Mouse (Mus musculus): ENCODE results near the gene Nova2.

The Nova2 gene

DNA sequence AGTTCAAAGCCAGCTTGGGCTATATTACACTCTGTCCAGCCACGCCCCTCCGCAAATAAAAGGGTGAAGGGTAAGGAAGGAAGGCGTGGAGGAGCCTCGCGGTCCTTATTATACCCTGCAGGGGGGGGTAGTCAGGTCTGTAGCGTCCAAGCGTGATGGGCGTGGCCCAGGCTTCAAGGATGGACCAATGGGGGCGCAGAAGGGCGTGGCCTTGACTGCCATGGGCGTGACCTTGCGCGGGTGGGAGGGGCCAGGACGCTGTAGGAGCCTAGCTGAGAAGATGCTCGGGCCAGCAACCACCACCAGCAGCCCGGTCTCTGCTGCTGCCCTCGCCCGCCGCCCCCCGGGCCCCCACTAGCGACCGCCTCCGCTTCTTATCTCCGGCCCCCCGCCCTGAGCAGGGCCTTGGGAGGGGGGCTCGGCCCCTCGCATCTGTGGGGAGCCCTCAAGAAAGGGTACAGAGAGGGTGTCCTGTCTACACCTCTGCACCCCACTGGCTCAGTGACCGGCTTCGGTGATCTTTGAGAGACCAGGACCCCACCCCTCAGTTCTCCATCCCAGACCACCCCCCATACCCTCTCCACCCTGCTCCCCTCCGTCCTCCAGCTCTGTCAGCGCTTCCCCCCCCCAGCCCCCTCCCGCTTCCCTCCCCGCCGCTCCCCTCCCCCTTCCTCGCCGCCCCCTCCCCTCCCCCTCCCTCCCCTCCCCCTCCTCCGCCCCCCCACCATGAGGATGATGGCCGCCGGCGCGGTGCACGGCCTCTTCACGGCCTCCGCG, at the start of gene Nova2:
Gene Nova2, plus strand, starts transcription at position 727 of the 777 bp plus-strand sequence.
- DNase-seq = peak; percentile 99

DNA sequence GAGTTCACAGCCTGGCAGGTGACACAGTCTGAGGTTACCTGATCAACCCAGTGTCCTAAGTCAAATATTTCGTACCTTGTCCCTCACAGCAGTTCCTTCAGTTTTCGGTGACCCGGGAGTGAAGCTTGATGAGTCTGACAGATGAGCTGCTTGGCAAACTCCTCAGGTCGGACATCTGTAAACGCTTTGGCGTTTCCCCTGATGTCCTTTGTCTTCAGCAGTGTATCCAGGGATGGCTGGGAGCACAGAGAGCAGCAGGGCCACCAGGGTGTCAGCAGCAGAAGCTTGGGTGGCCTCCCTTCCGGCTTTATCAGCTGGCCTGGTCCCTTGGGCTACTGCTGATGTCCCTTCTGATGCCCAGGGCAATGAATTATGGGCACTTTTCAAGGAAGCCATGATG, 47.0 kb upstream of the Nova2 start:
- no peak for DNase-seq

- peak in 1 of 2 experiments; percentile 1 for DNase-seq
Measured at GRCm38 (mm10) chr7:18883991-18884744, 41.5 kb upstream of the Nova2 start.

- DNase-seq = no peak
Measured at GRCm38 (mm10) chr7:18884745-18885422, 40.8 kb upstream of the Nova2 start.

GRCm38 (mm10) chr7:18886963-18887362, 38.7 kb upstream of the Nova2 start:
- DNase-seq = no peak

- DNase-seq = no peak
Measured at GRCm38 (mm10) chr7:18890848-18891247, 34.8 kb upstream of the Nova2 start.

DNA sequence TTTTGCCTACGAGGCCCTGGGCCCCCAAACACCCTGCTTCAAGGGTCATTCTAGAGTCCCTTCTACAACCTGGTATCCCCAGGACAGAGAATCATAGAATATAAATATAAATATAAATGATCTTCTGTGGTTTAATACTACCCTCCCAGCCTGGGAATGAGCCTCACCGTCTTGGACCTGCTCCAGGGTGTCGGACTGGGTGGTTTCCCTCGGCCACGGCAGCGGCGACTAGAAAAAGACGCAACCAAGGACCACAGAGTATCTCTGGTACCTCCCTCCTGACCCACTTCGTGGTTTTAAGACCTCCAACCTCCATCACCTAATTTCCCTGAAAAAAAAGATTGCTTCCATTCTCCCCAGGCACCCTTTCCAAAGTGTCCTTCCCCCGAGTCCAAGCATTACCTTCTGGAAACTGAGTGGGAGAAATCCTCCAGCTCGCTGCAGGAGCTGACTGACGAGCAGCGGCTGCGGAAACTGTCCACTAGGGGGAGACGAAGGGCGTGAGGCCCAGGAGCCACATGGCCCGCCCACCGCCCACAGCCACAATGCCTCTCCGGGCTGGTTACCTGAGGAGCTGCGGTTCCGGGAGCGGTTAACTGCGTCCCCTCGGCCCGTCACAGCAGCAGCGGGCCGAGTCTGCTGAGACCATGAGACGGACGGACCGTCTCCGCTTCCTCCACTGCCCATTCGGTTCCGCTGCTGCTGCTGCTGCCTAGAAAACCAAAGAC, 33.7 kb upstream of the Nova2 start:
- DNase-seq = peak; percentile 96 to 98

DNA sequence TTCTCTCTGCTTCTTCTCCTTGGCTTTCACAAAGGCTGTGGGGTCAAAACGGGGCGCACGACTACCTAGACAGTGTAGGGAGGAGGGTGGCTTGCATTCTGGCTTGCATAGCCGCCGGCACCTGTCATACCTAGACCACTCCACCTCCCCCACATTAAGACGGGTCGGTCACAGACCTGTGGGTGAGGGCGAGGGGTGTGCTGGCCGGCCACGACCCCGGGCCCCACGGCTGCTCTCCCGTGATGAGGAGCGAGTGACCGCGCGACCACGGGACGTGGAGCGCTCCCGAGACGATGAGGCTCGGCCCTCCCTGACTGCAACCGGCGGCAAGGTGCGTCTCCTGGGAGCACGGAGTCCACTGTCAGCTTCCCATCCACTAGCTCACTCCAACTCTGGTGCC, 32.7 kb upstream of the Nova2 start:
- DNase-seq = peak; percentile 26 to 44

DNA sequence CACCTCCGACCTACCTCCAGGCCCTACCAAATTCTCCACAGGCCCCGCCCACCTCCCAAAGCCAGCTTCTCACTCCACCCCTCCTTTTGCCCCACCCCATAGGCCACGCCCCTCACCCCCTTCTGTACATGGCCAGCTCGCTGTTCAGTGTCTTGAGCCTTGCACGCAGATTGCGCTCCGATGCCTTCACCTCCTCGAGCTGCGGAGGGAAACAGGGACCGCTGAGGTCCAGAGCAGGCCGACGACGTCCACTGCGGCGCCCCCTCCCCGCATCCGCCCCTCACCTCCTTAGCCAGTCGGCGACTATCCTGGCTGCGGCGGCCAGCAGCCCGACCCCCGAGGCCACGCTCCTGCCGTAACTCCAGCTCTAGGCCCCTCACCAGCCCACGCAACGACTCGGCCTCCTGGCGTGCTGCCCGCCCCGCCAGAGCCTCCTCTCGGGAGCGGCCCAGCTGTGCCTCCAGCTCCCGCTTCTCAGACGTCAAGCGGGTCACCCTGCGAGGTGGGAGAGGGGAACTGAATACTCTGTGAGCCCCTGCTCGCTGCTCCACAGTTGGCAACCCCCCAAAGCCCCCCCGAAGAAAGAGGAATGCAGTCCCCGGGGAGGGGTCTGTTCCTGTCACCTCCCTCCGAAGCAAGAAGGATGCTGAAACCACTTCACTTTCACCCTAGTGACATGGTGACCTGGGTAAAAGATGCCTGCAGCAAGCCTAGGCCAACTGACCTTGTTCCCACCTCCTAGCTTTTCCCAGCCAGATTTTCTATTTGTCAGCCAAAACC, 31.8 kb upstream of the Nova2 start:
- DNase-seq = peak; percentile 88 to 90

DNA sequence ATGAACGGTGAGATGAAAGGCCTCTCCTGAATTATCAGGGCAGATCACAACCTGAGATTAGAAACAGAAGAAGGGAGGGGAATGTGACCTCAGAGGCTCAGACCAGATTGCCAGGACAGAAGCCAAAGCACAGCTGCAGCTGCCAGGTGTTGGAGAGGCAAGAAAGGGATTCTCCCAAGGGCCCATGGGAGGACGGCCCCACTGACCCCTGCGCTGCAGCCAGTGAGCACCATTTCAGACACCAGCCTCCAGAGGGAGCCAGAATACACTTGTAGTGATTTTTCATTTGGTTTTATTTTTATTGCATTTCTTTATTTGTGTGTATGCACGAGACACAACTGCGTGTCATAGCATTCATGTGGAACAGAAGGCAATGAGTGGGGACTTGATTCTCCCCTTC, 29.2 kb upstream of the Nova2 start:
- DNase-seq = peak; percentile 77 to 82

GRCm38 (mm10) chr7:18900513-18900912, 25.2 kb upstream of the Nova2 start:
- DNase-seq = no peak

- DNase-seq = no peak
Measured at GRCm38 (mm10) chr7:18902486-18902885, 23.2 kb upstream of the Nova2 start.

GRCm38 (mm10) chr7:18904971-18905370, 20.7 kb upstream of the Nova2 start:
- DNase-seq = no peak

GRCm38 (mm10) chr7:18909797-18910196, 15.9 kb upstream of the Nova2 start:
- DNase-seq = no peak

- DNase-seq = peak; percentile 98
Measured at GRCm38 (mm10) chr7:18910241-18910831, 15.4 kb upstream of the Nova2 start, which contains the start of gene Ccdc61. TSS of gene Ccdc61 (minus strand) at chr7:18910415.

GRCm38 (mm10) chr7:18916254-18916653, 9.4 kb upstream of the Nova2 start:
- DNase-seq = peak; percentile 29 to 34

DNA sequence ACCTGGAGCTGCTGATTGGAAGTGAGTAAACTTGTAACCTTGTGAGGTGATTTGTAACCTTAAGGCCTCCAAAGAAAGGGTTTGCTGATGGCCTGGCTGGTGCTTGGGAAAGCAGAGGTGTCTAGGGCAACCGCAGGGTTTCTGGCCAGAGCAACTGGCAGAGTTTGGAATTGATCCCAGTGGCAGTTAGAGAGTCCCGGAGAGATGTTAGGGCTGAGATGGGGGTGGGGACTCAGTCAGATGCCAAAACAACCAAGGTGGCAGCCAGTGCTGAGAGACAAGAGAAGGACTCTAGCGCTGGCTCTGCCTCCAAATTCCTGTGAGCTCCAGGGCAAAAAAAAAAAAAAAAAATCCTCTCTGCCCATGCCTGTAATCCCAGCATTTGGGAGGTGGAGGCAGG, 7.8 kb upstream of the Nova2 start:
- peak; percentile 60 to 71 for DNase-seq

DNA sequence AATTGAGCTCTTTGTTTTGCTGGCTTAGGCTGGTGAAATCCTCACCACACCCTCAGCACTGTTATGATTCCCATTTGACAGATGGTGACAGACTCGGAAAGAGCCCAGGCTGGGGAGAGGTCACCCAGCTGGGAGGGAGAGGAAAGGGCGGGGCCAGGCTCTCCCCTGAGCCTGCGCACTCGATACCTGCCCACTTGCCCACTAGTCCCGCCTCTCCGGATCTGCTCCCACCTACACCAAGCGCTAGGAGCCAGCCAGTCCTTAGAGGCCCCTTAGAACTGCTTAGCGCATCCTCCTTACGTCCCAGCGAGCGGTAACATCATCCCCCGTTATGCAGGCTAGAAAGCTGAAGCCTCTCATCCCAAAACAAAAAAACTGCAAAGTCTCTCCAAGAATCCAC, 4.6 kb upstream of the Nova2 start:
- peak; percentile 75 to 86 for DNase-seq

DNA sequence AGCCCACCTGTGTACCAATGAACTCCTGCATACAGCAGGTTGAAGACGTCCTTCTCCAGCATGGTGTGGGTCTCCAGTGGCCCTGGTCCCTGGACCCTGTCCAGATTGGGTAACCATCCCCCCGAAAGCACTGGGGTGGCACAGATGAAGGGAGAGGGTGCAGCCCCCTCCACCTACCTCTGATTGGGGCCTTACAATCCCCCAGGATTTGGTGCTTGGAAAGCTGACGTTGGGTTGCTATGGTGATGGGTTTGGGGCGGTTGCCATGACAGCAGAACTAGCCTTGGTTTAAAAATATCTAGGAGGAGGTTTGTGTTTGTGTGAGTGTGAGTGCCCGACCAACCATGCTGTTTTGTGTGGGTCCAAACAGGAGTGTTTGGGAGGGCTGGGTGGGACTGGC, 2.9 kb upstream of the Nova2 start:
- peak; percentile 81 to 82 for DNase-seq

GRCm38 (mm10) chr7:18923267-18923666, 2.4 kb upstream of the Nova2 start:
- no peak for DNase-seq

- peak; percentile 91 to 95 for DNase-seq
Measured at GRCm38 (mm10) chr7:18923711-18924191, 1.9 kb upstream of the Nova2 start.

All from cerebellum, postnatal 10 days (tissue).